Mouse (Mus musculus) c-Kit-positive CD71-positive TER-119-negative erythroid progenitor cells, embryonic 14.5 days (primary cell): Measurements from ENCODE around the gene Mbtps1.

Source experiments
- DNase-seq: peaks from one replicate; pipeline ENCODE4 v3.0.0-alpha.2; 2013; ENCODE audit warnings: low read depth

Mbtps1 gene

GRCm38 (mm10) chr8:119502111-119502510 lies 56.4 kb downstream of the Mbtps1 start:
- DNase-seq = no peak

GRCm38 (mm10) chr8:119501598-119501997 lies 56.9 kb downstream of the Mbtps1 start, which contains the start of gene Slc38a8:
Gene Slc38a8, minus strand, starts transcription at chr8:119501698.
- DNase-seq = no peak

GRCm38 (mm10) chr8:119499836-119500235 lies 58.7 kb downstream of the Mbtps1 start:
- DNase-seq = no peak

GRCm38 (mm10) chr8:119496848-119497247 lies 61.7 kb downstream of the Mbtps1 start:
- no peak for DNase-seq

GRCm38 (mm10) chr8:119487093-119487492 lies 71.4 kb downstream of the Mbtps1 start:
- no peak for DNase-seq

GRCm38 (mm10) chr8:119484145-119484896 lies 74.2 kb downstream of the Mbtps1 start:
- DNase-seq = no peak

- no peak for DNase-seq
Observed at GRCm38 (mm10) chr8:119478684-119479083, 79.9 kb downstream of the Mbtps1 start.

GRCm38 (mm10) chr8:119468091-119468490 lies 90.4 kb downstream of the Mbtps1 start:
- no peak for DNase-seq

- no peak for DNase-seq
Observed at GRCm38 (mm10) chr8:119466794-119467193, 91.7 kb downstream of the Mbtps1 start.

GRCm38 (mm10) chr8:119466105-119466504 lies 92.4 kb downstream of the Mbtps1 start:
- DNase-seq = no peak

GRCm38 (mm10) chr8:119463709-119464108 lies 94.8 kb downstream of the Mbtps1 start:
- no peak for DNase-seq

- no peak for DNase-seq
Observed at GRCm38 (mm10) chr8:119461356-119461755, 97.2 kb downstream of the Mbtps1 start.

- no peak for DNase-seq
Observed at GRCm38 (mm10) chr8:119459724-119460123, 98.8 kb downstream of the Mbtps1 start.
